Mouse (Mus musculus) spleen, postnatal 14 days (tissue): ENCODE measurements around the gene Adcy6.

ENCODE experiments used
- DNase-seq, 2 experiments: peaks; one replicate each; pipeline ENCODE4 v3.0.0; 2021 to 2022; ENCODE audit warnings: low spot score in 2 of 2

Adcy6 gene

DNA sequence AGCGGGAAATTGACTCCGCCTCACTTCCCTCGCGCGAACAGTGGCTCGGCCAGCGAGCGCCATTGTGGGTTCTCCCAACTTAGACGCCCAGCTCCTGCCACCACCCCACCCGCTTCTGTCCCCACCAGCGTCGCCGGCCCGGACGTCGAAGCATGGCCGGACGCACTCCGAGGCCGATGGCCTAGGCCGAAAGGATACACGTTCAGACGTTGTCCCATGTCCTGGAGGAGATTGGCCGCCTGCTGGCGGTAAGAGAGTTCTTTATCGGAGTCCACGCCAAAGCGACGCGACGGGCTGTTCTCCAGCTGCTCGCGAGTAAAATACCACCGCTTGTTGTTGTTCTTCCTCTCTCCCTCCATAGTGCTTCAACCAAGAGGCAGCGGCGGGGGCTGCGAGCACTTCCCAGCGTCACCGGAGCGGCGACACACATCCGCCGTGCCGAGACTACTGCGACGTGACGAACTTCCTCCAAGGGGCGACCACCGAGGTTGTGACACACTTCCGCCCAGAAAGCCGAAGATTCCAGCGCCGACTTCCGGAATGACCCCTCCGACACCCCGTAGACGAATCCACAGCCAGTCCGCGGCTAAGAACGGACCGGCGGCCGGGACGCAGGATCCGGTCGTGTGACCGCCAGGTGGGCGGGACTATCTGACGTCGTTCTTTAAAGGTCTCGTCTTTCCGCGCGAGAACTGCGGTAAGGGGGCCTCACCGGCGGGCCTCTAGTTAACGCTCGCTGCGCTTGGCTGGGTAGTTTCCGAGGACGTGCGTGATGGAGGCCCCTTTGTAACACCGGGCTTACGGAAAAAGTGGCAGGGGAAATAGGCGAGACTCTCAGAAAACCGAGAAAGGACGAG lies 42.4 kb downstream of the Adcy6 start:
- DNase-seq, result peak; percentile 97 to 98

DNA sequence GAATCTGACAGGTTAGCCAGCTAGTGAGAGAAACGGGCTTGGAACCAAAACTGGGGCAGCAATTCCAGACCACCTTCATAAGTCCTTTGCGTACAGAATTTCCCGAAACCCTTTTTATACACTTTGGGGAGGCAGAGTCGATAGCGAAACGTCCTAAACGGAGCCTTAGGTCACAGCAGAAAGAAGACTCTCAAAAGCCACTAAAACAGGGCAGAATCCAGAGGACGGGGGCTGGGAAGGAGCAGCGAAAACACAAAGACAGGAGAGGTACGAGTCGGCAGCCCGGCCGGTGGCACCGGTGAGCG lies 43.0 kb downstream of the Adcy6 start:
- no peak for DNase-seq

DNA sequence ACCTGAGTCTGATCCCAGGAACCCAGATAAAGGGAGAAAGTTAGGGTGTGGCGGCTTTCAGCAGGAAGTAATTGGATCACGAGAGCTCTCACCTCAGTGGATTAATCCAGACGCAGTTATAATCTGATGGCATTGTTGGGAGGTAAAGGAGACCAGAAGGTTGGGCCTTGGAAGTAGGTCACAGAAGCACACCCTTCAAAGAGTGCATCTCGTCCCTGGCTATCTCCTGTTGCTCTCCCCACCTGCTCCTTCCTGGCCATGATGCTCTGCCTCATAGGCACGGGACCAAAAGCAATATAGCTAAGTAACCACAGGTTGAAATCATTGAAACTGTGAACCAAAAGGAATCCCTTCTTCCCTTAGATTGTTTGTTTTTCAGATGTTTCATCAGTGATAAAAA lies 52.7 kb downstream of the Adcy6 start:
- DNase-seq, result no peak

DNA sequence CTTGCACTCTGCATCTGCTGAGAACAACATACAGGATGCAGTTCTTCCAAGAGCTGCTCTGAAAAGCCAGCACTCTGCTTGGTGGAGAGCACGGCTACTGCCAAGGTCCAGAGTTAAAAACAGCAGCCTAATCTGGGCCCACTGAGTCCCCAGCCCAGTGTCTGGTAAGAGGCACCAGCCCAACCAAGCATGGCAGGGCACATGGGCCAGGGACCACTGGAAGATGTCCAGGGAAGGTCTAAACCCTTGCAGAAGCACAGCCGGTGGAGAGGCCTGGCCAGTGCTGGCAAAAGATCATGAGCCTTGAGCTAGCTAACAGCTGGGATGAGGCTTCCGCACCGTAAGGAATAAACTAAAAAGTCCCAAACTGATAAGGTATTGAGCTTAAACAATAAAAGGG lies 54.0 kb downstream of the Adcy6 start:
- no peak for DNase-seq

DNA sequence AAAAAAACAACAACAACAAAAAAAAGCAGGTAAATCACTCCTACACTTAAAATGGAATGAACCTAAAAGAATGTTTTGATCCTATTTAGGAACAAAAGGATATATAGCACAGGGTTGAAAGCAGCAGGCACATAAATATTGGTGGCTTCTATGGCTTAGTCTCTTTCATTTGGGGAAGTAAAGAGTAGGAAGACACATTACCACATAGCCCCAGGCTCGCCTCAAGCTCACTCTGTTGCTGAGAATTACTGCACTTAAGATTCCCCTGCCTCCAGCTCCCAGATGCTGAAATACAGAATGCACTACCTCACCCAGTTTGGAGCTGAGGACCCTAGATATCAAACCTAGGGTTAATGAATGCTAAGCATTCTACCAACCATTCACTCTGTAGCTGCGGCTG lies 57.1 kb downstream of the Adcy6 start:
- DNase-seq, result no peak

DNA sequence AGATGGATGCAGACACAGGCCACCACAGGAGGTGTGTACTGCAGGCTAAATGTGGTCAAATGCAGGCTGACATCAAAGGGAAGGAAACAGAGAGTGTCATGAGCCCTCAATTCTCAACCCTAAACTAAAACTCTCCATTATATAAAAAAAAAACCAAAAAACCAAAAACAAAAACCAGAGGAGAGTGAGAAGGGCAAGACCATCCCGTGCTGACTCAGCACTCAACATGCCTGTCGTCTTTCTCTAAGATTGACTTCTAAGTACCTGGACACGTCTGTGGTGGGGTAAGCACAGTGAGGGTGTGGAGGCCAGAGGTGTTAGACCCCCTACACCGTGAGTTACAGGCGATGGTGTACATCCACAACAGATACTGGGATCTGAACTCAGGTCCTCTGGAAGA lies 63.0 kb downstream of the Adcy6 start:
- no peak for DNase-seq

DNA sequence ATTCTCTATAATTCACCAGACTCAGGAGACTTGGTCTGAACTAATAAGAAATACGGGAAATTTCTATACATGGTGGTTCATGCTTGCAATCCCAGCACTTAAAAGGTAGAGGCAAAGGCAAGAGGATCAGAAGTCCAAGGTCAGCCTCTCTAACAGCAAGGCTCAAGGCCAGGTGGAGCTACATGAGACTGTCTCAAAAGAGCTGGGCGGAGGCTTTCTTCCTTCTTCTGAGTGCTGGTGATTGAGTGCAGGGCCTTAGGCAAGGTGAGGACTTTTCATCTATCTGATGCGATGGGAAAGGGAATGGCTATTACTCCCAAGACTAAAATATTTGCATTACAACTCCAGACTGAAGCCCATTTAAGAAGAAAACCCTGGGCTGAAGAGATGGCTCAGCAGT lies 64.7 kb downstream of the Adcy6 start:
- DNase-seq, result no peak

DNA sequence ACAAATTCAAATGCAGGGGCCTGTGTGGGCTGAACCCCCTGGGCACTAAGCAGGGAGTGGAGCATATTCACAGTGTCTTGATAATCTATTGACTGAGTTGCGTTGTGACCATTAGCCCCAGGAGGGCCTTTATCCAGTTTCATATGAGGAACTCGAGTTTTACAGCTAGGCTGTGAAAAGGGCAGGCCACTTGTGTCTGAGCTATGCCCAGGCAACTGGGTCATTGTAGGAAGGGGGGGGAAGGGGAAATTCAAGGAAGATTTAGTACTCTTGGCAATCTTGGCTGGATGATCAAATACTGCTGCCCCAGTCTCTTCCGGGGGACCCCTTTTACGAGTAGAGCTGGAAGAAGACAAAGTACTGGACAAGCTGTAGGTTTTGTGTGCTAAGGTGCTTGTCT lies 66.5 kb downstream of the Adcy6 start:
- DNase-seq, result no peak

DNA sequence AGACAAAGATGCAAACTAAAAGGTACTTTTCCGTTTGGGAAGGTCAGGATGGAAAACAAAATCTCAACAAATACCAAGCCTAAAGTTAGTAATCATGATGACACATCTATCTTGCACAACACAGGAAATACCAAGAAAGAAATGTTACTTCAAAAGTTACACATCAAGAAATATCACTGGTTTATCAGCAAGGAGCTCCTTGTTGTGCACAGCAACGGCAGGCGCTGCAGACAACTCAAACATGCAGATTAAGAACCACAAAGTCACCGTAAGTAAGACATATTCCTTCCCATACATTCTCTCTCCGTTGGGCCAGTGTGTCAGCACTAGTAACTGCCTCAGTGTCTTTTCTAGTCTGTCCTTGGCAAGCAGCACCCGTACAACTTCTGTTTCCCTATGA lies 68.8 kb downstream of the Adcy6 start:
- DNase-seq, result no peak
